Mouse (Mus musculus): ENCODE results near the gene Olfr718-ps1. TPM values are rescaled to one million over a fixed set of nuclear protein-coding genes. Genes with fewer than 3 reads are reported as not detected.

Olfr718-ps1 gene
- polyA plus RNA-seq, 1 experiment from 2014 or later, result not detected

Small RNA genes lying within 50 kb of the gene (microRNA-seq; reads per million reads assigned to microRNA genes)
- gene Gm44405, result not detected

Other genes with a start within 250 kb of the Olfr718-ps1 start
- 15,087 and 15,431 TPM in 2 replicates for gene Actb, start 240.8 kb downstream of the Olfr718-ps1 start, polyA plus RNA-seq (2015; fragmentation: Nextera tagmentation; extraction: Ambion mirVana)
- 541 and 600 TPM in 2 replicates for gene Fscn1, start 187.2 kb downstream of the Olfr718-ps1 start, polyA plus RNA-seq (2015; fragmentation: Nextera tagmentation; extraction: Ambion mirVana)
- gene Rnf216, start 34.6 kb downstream of the Olfr718-ps1 start, polyA plus RNA-seq (2015; fragmentation: Nextera tagmentation; extraction: Ambion mirVana), result 36.5 and 43.0 TPM in 2 replicates
- gene Rbak, start 33.2 kb upstream of the Olfr718-ps1 start, polyA plus RNA-seq (2015; fragmentation: Nextera tagmentation; extraction: Ambion mirVana), result 14.1 and 17.9 TPM in 2 replicates
- gene Spdye4b, start 33.4 kb upstream of the Olfr718-ps1 start, polyA plus RNA-seq (2015; fragmentation: Nextera tagmentation; extraction: Ambion mirVana), result not detected in 2 replicates
- not detected in 2 replicates for gene Spdye4a, start 79.3 kb upstream of the Olfr718-ps1 start, polyA plus RNA-seq (2015; fragmentation: Nextera tagmentation; extraction: Ambion mirVana)
- gene Zfp12, start 87.6 kb upstream of the Olfr718-ps1 start, polyA plus RNA-seq (2015; fragmentation: Nextera tagmentation; extraction: Ambion mirVana), result 30.0 and 31.5 TPM in 2 replicates
- 8.9 and 9.5 TPM in 2 replicates for gene Zfp316, start 122.4 kb upstream of the Olfr718-ps1 start, polyA plus RNA-seq (2015; fragmentation: Nextera tagmentation; extraction: Ambion mirVana)
- 0.13 TPM in 1 of 2 replicates, not detected in the other for gene Zfp853, start 146.0 kb upstream of the Olfr718-ps1 start, polyA plus RNA-seq (2015; fragmentation: Nextera tagmentation; extraction: Ambion mirVana)
- gene E130309D02Rik, start 167.8 kb upstream of the Olfr718-ps1 start, polyA plus RNA-seq (2015; fragmentation: Nextera tagmentation; extraction: Ambion mirVana), result 45.4 and 49.5 TPM in 2 replicates
- gene Zdhhc4, start 181.7 kb upstream of the Olfr718-ps1 start, polyA plus RNA-seq (2015; fragmentation: Nextera tagmentation; extraction: Ambion mirVana), result 77.9 and 78.6 TPM in 2 replicates
- gene Grid2ip, start 209.8 kb upstream of the Olfr718-ps1 start, polyA plus RNA-seq (2015; fragmentation: Nextera tagmentation; extraction: Ambion mirVana), result 0.36 and 1.0 TPM in 2 replicates

Measured in forebrain, embryonic 16.5 days (tissue).